Mouse (Mus musculus) spleen, postnatal 10 days (tissue): ENCODE data around the gene Amt.
"Not testable (repeated sequence)": the region's sequence is repeated elsewhere in the genome, so short reads cannot be mapped to it uniquely, and the experiment has no call there.

Source experiments
- DNase-seq, 2 experiments: peaks; one replicate each; pipeline ENCODE4 v3.0.0; 2021 to 2022; ENCODE audit warnings: low spot score in 2 of 2

The Amt gene

GRCm38 (mm10) chr9:108280071-108280828 lies 16.4 kb upstream of the Amt start:
- DNase-seq: no peak

GRCm38 (mm10) chr9:108284410-108284809 lies 12.2 kb upstream of the Amt start:
- DNase-seq: peak; percentile 75 to 89

DNA sequence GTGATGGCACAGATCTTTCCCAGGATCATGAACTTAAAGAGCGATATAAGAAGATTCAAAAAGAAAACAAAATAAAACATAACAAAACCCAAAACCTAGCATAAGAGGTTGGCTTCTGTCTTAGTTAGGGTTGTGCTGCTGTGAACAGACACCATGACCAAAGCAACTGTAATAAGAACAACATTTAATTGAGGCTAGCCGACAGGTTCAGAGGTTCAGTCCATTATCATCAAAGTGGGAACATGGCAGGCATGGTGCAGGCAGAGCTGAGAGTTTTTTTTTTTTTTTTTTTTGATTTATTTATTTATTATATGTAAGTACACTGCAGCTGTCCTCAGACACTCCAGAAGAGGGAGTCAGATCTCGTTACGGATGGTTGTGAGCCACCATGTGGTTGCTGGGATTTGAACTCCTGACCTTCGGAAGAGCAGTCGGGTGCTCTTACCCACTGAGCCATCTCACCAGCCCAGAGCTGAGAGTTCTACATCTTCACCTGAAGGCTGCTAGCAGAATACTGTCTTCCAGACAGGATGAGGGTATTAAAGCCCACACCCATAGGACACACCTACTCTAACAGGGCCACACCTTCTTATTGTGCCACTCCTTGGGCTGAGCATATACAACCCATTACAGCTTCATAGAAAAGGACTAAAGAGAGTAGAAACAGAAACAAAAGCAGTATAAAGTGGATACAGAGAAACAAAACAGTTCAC lies 9.0 kb upstream of the Amt start:
- DNase-seq: not testable (repeated sequence)

DNA sequence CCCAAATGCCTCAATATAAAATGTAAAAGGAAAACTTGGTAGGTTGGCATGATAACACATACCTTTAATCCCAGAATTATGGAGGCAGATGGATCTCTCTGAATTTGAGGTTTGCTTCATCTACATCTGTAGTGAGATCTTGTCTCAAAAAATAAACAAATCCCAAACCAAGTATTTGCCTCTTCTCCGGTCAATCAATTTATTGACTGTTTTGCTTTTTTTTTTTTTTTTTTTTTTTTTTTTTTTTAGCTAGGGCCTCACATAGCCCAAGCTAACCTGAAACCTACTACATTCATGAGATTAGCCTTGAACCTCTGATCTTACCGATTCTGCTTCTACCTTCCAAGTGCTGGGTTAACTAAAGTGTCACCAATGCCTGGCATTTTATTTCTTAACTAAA lies 7.3 kb upstream of the Amt start:
- DNase-seq: no peak

DNA sequence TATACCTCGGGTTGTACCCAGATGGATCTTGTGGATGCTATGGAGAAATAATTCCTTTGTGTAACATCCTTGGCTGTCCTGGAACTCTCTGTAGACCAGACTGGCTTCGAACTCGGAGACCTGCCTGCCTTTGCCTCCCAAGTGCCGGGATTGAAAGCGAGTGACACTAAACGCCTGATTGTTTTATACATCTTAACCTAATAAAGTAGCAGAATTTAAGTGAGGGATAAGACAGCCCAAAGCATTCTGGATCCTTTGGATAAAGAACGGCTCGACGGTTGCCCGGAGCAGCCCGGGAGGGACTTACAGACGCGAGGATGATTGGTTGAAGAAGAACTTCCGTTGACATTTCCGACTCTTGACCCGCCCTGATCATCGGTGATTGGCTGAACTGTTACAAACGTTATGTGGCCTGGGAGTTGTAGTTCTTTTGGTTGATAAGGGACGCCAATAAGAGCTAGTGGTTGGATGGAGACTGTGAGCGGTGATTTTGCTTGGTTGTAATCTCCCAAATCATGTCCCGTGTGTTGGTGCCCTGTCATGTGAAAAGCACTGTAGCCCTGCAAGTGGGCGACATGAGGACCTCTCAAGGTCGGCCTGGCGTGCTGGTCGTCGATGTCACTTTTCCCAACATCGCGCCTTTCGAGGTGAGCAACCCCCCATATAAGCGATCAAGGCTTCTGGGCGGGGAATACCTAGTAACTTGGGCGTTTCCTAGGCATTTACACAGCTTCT lies 6.5 kb upstream of the Amt start, which contains the start of gene Nicn1:
TSS of gene Nicn1 (plus strand) at position 414 of the 735 bp plus-strand sequence.
- DNase-seq: peak; percentile 70 to 91

DNA sequence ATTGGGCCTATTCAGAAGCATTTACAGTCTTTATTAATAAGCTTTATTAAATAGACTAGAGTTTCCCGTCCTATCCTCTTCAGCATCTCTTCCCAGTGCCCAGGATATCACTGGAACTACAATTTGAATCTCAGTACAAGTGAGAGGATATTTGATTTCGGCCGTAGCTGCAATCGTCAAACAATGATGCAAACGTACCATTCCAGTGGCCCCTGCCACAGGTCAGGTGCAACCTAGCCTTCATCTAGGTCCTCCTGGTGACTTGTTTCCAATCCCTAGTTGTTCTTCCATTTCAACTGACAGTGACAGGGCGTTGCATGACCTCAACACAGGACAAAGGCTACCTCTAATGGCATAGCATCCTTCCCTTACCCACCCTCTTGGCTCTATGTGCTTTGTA lies 5.9 kb upstream of the Amt start:
- no peak for DNase-seq

DNA sequence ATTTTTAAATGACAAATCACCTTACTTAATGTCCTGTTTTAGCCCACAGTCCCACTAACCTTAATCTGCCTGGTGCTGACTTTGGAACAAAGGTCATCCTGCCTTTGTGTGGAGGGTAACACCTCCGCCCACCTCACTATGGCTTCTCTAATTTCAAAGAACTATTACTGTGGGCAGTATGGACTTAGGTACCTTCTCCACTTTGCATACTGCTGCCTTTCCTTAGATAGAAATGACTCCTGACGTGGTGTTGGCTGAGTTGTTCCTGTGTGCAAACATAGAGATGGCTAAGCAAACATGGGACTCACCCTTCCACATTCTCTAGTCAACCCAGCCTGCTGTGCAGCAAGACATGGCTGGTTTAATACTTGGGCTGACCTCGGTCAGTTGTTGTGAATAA lies 5.2 kb downstream of the Amt start:
- no peak for DNase-seq

- no peak for DNase-seq
These were observed 8.1 kb downstream of the Amt start for GRCm38 (mm10) chr9:108304716-108305115.

- peak; percentile 41 to 42 for DNase-seq
These were observed 8.5 kb downstream of the Amt start for GRCm38 (mm10) chr9:108305170-108305569.

DNA sequence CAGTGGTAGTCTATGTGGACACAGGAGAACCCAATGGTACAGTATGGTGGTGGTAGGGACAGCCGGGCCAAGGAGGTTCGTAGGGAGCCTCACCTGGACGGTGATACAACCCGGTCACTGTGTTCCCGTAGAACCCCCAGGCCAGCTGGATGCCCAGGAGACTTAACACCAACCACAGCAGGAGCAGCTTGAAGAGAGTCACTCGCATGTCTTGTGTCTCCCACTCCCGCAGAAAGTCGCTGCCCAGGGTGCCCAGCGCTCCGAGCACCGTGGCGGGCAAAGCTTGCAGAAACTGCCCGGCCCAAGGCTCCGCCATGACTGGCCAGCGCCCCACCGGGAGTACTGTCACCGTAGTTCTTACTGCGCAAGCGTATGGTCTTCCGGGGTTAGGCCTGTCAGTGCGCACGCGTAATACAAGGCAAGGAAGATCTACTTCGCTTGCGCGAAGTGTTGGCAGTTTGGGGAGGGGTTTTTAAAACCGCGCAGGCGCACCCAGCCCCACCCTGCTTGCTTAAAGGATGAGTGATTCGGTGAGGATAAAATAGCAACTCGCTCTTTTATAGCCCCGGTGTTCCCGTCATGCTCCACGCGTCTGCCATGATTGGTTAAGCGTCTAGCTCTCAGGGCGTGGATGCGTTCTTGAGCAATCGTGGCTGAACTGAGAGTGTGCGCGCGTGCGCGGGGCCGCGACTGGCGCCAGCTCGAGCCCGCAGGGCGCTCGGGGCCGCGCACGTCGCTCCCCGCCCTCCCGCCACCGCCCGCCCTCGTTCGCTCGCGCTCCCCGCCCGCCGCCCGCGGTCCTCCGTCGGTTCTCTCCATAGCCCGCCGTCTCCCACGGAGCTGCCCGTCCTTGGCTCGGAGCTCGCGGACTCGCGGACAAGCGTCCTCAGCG lies 9.2 kb downstream of the Amt start, which contains the start of the genes Rhoa and Tcta:
TSS of gene Rhoa (plus strand) at position 501 of the 892 bp plus-strand sequence.
TSS of gene Tcta (minus strand) at position 532 of the 892 bp plus-strand sequence.
- DNase-seq: peak; percentile 96 to 97

GRCm38 (mm10) chr9:108306571-108306980 lies 9.9 kb downstream of the Amt start:
- peak; percentile 89 to 91 for DNase-seq

GRCm38 (mm10) chr9:108307021-108307807 lies 10.6 kb downstream of the Amt start:
- no peak for DNase-seq

- DNase-seq: no peak
These were observed 11.5 kb downstream of the Amt start for GRCm38 (mm10) chr9:108308141-108308540.

DNA sequence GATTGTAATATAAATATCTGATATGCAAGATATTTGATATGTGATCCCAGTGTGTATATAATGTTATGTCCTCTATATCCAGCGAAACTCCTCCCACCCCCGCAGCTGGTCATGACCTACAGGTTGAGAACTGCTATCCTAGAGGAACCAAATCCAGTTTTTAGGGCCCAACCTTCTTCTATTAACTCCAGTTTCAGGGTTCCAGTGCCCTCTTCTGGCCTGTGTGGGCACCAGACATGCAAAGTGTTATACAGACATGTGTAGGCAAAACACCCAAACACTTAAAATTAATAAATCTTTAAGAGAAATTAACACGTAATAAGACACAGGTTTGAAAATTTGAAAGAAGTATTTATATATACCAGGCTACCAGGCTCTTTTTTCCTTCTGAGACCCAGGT lies 20.9 kb downstream of the Amt start:
- DNase-seq: peak in 1 of 2 experiments; percentile 45

- no peak for DNase-seq
These were observed 21.8 kb downstream of the Amt start for GRCm38 (mm10) chr9:108318462-108318861.

DNA sequence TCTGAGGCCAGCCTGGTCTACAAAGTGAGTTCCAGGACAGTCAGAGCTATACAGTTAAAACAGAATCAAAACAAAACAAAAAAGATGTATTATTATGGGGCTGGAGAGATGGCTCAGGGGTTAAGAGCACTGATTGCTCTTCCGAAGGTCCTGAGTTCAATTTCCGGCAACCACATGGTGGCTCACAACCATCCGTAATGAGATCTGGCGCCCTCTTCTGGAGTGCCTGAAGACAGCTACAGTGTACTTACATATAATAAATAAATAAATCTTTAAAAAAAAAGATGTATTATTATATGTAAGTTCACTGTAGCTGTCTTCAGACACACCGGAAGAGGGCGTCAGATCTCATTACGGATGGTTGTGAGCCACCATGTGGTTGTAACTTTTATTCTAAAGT lies 25.4 kb downstream of the Amt start:
- DNase-seq: not testable (repeated sequence)

DNA sequence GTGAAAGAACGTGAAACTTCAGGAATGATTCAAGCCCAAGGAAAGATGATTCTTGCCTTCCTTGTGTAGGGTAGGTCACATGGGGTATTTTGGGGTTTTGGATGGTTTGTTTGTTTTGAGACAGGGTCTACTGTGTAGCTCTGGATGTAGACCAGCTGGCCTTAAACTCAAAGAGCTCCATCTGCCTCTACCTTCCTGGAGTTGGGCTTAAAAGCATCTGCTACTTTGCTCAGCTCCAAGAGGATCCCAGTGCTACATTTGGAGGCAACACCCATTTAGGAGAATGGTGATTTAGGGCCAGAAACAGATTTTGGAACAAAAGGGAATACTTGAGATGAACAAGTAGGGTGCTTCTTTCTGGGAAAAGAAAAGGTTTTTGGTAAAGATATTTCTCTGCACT lies 28.1 kb downstream of the Amt start:
- no peak for DNase-seq

DNA sequence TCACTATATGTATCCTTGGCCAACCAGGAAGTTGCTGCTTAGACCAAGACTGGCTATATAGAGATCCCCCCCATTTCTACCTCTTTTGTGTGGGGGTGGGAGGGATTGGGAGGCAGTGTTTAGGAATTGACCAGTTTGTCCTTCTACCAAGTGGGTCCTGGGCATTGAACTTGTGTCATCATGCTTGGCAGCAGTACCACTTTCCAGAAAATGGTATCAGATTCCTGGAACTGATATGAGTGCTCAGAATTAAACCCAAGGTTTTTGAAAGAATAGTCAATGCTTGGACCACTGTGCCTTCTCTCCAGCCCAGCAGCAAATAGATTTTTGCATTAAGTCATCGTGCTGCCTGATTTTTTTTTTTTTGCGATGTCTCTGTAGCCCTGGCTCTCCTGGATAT lies 29.2 kb downstream of the Amt start:
- no peak for DNase-seq

DNA sequence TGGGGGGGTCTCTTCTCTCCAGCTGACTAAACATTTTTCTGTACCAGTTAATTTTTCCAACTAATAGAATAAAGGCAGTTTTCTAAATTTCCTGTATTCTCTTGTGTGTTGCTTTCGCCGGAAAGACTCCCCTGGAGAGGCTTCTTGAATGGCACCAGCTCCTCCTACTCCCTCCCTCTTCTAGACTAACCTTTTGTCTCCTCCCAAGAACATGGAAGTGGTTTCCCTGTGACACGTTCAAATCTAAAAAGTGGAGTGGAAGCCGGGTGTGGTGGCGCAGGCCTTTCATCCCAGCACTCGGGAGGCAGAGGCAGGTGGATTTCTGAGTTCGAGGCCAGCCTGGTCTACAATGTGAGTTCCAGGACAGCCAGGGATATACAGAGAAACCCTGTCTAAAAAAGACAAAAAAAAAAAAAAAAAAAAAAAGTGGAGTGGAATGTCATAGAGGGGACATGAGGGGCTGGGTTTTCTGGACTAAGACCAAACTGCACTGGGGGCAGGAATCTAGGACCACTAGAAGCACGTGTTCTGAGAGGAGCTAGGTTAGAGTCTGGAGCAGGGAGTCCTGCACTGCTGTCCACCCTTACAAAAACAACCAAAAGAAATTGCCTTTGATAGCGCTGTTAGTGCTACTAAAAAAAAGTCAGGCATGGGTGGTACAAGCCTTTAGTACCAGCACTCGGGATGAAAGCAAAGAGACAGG lies 41.3 kb downstream of the Amt start:
- DNase-seq: peak in 1 of 2 experiments; percentile 48

GRCm38 (mm10) chr9:108338551-108338885 lies 41.9 kb downstream of the Amt start:
- peak; percentile 45 to 47 for DNase-seq
